Mouse (Mus musculus) adrenal gland (tissue): ENCODE measurements at regions not wholly inside any gene's neighbourhood (a gene's known extent, or its start where the extent isn't known, plus 50 kb on each side); places are given as distances from the start of the nearest gene placed in this dataset.

ENCODE experiments used
- intact Hi-C: fragments of 180-260 bp; cut with DNase I; formaldehyde crosslinking; loops from one replicate; pipeline ENCODE4 v1.15.1; 2025

GRCm38 (mm10) chr2:161470844-161471243 lies 362.0 kb upstream of the Chd6 start:
- intact Hi-C loops: loop anchor here (5.0 to 10.0 kb wide), 2 partner anchors 194 to 1186 kb away; no protein-coding TSS in a partner anchor

DNA sequence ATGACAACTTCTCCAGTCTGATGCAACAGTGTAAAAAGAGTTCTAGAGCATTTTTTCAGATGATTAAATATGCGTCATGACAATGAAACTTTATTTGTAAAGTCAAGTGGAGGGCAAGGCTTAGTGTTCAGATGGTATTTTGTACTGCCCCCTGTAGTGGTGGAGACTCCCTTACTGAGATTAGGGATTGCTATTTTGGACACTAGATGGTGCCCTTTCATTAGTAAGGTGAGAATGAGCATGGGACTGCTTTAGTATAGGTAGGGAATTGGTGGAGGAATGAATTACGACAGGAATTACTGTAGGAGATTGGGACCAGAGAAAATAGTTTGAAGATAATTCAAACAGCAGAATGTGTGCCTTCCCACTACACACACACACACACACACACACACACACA lies 361.1 kb upstream of the Chd6 start:
- intact Hi-C loops: loop anchor here (5.0 to 10.0 kb wide), 2 partner anchors 195 to 1187 kb away; no protein-coding TSS in a partner anchor

DNA sequence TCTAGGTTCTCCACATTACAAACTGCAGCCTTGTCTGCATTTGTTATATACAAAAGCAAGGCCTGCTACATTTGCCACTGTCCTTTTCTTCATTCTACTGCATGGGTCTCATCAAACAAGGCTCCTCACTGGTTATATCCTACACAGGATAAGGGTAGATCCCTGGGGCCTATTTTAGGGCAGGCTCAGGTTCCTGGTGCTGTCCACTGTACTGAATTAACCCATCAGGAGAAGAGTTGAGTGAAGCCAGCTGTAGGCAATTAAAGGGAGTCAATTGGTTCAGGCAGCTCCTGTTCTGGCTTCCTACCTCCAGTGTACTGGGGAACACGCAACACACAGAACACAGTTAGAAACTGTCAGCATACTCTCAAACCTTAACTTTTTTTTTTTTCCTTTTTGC lies 358.2 kb upstream of the Chd6 start:
- intact Hi-C loops: no loop called here

GRCm38 (mm10) chr2:161460600-161460999 lies 351.7 kb upstream of the Chd6 start:
- intact Hi-C loops: no loop called here

DNA sequence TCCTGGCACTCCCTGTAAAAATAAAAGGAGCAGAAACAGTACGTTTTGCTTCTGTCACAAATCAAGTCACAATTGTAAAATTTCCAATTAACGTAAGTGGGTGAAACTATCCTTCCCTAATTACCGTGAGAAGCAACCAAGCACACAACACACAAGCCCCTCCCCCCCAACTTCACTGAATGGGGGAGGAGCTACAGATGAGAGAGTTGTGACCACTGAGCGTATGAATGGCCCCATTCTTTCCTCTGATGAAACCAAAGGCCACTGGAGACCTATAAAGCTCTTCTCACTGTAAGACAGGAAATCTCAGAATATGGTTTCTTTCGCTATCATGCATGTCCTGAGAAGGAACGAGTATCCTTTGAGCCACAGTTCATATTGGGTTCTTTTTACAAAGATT lies 345.6 kb upstream of the Chd6 start:
- intact Hi-C loops: no loop called here

DNA sequence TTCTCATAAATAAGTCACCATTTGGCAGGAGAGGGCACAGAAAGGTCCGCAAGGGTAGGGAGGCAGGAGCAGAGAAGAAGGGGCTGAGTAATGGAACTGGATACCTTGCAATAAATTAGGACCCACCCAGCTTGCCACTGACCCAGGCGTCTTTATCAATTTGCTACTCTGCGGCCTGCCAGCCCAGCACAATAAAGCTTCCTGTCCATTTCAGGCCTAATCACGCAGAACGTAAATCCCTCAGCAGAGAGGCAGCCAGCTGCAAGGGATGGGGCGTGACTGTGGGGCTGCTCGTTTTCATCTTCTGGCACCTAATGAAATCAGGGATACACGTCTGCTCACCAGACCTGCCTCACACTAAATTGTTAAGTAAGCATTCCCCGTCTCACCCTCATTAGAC lies 324.9 kb upstream of the Chd6 start:
- intact Hi-C loops: no loop called here

DNA sequence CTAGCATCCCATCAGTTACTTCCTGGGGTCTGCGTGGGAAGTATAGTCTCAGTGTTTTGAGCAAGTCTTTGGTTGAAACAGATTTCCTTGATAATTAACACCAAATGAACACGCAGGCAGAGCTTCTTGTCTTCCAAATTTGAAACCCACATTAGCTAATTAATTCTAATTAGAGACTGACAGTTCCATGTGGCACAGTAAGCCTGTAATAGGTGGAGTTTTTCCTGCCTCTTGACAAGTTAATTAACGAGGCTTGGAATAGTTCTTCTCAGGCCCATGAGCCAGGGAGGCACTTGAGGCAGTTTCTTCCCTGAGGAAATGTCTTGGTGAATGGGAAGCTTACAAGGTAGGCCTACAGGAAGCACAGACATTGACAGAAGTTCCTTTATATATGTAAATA lies 320.4 kb upstream of the Chd6 start:
- intact Hi-C loops: no loop called here

GRCm38 (mm10) chr2:161425587-161425986 lies 316.7 kb upstream of the Chd6 start:
- intact Hi-C loops: no loop called here

DNA sequence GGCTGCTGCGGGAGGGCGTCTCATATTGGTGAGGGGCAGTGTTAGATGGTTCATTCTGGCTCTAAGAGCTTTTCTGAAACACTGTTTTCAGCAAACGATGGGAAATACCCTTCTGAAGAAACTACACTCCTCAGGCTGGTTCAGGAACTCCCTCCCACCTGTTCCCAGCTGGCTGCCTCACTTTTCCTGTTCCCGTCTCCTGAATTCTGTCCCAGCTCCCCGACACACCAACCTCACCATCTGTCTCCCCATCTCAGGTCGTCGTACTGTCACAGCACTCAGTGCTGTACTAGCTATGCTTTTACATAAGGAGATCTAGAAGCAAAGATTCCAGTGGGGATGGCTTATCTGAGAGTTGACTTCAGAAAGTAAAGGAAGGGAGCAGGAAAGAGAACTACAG lies 309.2 kb upstream of the Chd6 start:
- intact Hi-C loops: no loop called here

GRCm38 (mm10) chr2:161416218-161416927 lies 307.5 kb upstream of the Chd6 start:
- intact Hi-C loops: no loop called here

DNA sequence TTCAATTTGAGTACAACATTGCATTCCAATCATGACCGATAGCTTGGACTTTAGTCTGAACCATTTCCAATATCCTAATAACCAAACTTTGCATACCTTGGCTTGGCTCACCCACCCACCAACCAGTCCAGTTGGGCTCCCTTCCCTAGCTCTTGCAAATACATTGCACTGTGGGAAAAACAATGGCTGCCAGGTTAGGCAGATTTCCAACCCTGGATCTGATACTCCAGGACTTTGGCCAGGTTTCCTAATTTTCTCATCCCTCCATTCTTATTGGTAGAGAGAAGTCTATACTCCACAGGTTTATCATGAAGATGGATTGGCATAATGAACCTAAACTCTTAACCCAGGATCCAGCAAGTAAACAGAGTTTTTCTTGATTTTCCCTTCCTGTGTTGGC lies 299.4 kb upstream of the Chd6 start:
- intact Hi-C loops: no loop called here

DNA sequence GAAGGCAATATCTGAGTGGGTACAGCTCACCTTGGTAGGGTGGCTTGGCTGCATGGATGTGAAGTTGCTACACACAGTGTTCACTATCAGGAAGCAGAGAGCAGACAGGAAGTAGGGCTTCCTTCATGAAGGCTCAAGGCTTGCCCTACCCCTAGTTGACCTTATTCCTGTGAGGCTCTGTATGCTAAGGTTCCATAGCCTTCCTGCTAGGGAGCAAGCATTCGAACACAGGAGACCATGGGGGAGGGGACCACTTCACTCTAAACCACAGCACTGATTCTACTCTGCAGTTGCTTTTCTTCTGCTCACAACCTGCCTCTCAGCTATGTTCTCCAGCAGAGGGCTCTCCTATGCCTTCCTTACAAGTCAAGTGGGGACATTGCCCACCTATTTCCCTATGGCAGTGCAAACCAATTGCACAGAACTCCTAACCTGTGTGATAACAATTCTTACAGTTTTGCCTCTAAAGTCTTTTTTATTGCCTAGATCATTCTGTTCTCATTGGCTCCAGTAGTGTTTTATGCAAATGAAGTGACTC lies 297.0 kb upstream of the Chd6 start:
- intact Hi-C loops: no loop called here

- intact Hi-C loops: no loop called here
Measured at GRCm38 (mm10) chr2:161398061-161398460, 289.2 kb upstream of the Chd6 start.

GRCm38 (mm10) chr2:161390954-161391690 lies 282.2 kb upstream of the Chd6 start:
- intact Hi-C loops: no loop called here

DNA sequence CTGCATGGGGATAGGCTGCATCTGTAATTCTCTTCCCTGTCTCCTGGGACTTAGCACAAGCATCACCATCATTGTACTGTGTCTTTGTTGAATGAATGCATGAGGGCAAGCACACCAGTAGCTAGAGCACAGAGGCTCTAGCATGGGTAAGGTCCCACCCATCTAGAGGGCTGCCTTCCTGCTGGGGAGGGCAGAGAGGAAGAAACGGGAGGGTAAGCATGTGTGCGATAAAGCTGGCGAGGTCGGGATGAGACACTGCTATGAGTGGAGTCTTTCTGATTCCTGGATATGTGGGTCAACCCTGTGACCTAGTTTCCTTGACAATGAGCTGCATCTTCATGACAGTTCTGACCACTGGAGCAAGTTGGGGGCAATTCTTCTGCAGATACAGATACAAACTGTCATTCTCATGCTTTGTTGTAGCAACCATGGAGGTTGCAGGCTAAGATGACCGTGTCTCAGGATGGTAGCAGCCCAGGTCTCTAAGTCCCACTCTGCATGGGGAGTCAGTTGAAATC lies 280.5 kb upstream of the Chd6 start:
- intact Hi-C loops: no loop called here

DNA sequence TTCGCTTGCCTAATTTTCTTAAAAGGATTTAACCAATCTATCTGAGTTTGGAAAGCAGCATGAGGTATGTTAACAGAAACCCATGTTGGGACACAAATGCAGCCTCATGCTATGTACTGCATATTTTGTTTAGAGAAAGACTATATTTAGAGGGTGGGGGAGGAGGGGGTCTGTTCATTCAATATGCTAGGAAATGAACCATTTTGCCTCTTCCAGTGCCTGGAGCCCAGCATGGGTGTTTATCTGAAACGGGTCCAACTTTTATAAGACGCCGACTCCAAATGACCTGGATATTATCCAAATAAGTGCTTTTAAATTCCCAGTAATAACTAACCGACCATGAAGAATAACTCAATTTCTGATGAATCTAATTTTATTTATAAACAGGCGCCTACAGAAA lies 278.2 kb upstream of the Chd6 start:
- intact Hi-C loops: no loop called here

- intact Hi-C loops: no loop called here
Measured at GRCm38 (mm10) chr2:161382411-161382810, 273.5 kb upstream of the Chd6 start.

DNA sequence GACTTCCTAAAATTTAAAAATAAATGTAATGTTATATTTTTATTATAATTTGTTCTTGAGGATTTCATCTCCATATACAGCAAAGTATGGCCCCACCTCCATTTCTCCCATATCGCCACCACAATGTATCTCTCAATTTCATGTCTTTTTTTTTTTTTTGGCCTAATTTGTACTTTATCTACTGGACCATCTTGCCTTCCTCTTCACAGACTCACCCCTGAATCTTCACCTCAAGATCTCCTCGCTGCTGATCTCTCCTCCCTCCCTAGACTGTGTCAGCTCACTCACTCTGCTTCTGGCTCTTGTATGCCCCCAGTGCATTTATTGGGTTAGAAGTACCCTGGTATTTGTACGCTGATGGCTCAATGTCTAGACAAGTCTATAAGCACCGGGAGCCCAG lies 269.4 kb upstream of the Chd6 start:
- intact Hi-C loops: no loop called here

DNA sequence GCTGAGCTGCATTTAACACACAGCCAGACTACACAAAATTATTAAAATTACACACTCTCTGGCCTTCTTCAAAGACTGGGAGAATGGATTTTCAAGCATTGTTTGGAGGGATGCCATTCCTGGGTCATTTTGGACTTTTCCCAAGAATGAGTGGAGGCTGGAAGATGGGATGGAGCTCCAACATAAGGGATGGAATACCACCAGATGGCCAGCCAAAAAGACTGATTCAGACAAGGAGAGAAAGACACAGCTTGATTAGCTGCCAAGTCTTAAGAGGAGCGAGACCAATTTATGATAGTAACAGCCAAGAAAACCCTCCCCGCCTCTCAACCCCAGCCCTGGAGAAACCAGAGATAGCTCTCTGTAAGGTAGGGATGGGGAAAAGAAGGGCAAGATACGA lies 253.4 kb upstream of the Chd6 start:
- intact Hi-C loops: no loop called here

DNA sequence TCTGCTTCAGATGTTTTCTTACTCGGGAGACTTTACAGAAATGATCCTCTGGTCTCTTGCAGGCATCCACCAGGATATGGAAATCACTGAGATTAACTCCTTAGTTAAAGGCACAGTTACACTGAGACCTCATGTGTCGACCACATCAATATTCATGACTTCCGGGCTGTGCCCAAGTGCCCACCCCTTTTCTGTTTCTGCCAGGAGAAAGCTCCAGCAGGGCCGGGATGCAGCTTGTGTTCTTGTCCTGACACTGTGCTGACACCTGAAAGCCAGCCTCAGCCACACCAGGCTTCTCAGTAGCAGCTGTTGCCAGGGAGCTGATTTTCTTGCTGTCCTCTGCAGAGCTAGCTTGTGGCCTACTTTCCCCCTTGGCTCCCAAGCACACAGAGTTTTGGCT lies 240.2 kb upstream of the Chd6 start:
- intact Hi-C loops: no loop called here

GRCm38 (mm10) chr2:161344018-161344417 lies 235.1 kb upstream of the Chd6 start:
- intact Hi-C loops: no loop called here

GRCm38 (mm10) chr2:161342648-161343047 lies 233.8 kb upstream of the Chd6 start:
- intact Hi-C loops: no loop called here
